Mouse (Mus musculus) stomach, embryonic 14.5 days (tissue): ENCODE data around the gene Gm17026. TPM values are rescaled to one million over a fixed set of nuclear protein-coding genes. Genes with fewer than 3 reads are reported as not detected.
"Not testable (repeated sequence)": the region's sequence is repeated elsewhere in the genome, so short reads cannot be mapped to it uniquely, and the experiment has no call there.

Experiments
- ATAC-seq: fragments of 200-750 bp; cut with Nextera tagmentation; 2 replicates; pipeline ENCODE4 v1.8.0; 2017; ENCODE audit warnings: low read depth, moderate TSS enrichment; ENCODE audit not compliant: insufficient number of reproducible peaks, insufficient read depth, low FRiP score
- H3K27ac ChIP-seq: fragments of 300-500 bp; sonication (generic); 2 replicates; pipeline ENCODE4 v1.5.1; 2014; ENCODE audit warnings: mild to moderate bottlenecking, low read length, moderate library complexity, mixed read lengths
- H3K27me3 ChIP-seq: fragments of 300-500 bp; sonication (generic); 2 replicates; pipeline ENCODE4 v1.6.1; 2014; ENCODE audit warnings: low read length, control low read depth, mixed read lengths; ENCODE audit not compliant: control insufficient read depth, insufficient read depth
- H3K36me3 ChIP-seq: fragments of 300-500 bp; sonication (generic); 2 replicates; pipeline ENCODE4 v1.6.1; 2014; ENCODE audit warnings: mild to moderate bottlenecking, control low read depth, low read length, moderate library complexity, mixed read lengths; ENCODE audit not compliant: control insufficient read depth, insufficient read depth
- H3K4me1 ChIP-seq: fragments of 300-500 bp; sonication (generic); 2 replicates; pipeline ENCODE4 v1.6.1; 2014; ENCODE audit warnings: low read length, control low read depth, mixed read lengths; ENCODE audit not compliant: control insufficient read depth, insufficient read depth
- H3K4me2 ChIP-seq: fragments of 300-500 bp; sonication (generic); replicated peaks from 2 replicates; pipeline ENCODE4 v1.6.1; 2014; ENCODE audit warnings: low read depth, low read length, control low read depth
- H3K4me3 ChIP-seq: fragments of 300-500 bp; sonication (generic); 2 replicates; pipeline ENCODE4 v1.5.1; 2014; ENCODE audit warnings: low read depth, low read length, control low read depth
- H3K9ac ChIP-seq: fragments of 300-500 bp; sonication (generic); replicated peaks from 2 replicates; pipeline ENCODE4 v1.6.1; 2014; ENCODE audit warnings: low read depth, mild to moderate bottlenecking, control low read depth, low read length, moderate library complexity, mixed read lengths
- H3K9me3 ChIP-seq: fragments of 300-500 bp; sonication (generic); 2 replicates; pipeline ENCODE4 v1.6.1; 2016; ENCODE audit warnings: low read depth, low read length, control low read depth; ENCODE audit not compliant: control insufficient read depth
- WGBS: fragments of 180-500 bp; shearing (Covaris S2); extraction: QIAGEN DNeasy Blood & Tissue Kit; methylation state at CpG from one replicate; pipeline ENCODE4 v1.1.7; 2014; 5-methylcytosine and 5-hydroxymethylcytosine counted together
- microRNA-seq: library from miRNA; unstranded; fragments of <30 nt; microRNA quantifications from one replicate; pipeline ENCODE4, GENCODE M21; 2016
- polyA plus RNA-seq: library from polyadenylated mRNA; unstranded; fragments of >200 nt; fragmentation: Nextera tagmentation; extraction: Ambion mirVana; gene quantifications from 2 replicates; pipeline ENCODE4 v1.2.1, GENCODE M21; 2014

The Gm17026 gene
- polyA plus RNA-seq = not detected in 2 replicates

DNA sequence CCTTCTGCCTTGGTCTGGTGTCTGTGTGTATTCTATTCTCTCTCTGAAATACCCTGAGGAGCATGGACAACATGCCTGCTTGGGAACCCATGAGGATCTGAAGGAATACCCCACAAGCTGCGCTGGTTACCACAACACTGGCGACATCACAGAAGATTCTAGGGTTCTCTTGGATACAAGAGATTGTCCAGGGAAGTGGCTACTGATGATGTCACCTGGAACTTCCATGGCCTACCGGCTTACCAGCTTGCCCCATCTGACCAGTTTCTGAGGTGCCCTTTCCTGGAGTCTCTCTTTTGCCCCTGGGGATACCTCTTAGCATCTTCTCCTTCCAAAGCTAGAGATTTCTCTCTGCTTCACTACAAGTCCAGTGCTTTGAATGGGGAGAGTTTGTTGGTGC, at the start of gene Gm17026:
Gene Gm17026 (minus strand): TSS at position 101 of the 400 bp plus-strand sequence.
- not testable (repeated sequence) for H3K4me2 ChIP-seq, H3K36me3 ChIP-seq, H3K4me1 ChIP-seq, H3K9ac ChIP-seq, ATAC-seq, H3K27ac ChIP-seq, H3K27me3 ChIP-seq, H3K9me3 ChIP-seq, H3K4me3 ChIP-seq
- no CpG with 5 or more reads among the region's 3 CpGs for WGBS

DNA sequence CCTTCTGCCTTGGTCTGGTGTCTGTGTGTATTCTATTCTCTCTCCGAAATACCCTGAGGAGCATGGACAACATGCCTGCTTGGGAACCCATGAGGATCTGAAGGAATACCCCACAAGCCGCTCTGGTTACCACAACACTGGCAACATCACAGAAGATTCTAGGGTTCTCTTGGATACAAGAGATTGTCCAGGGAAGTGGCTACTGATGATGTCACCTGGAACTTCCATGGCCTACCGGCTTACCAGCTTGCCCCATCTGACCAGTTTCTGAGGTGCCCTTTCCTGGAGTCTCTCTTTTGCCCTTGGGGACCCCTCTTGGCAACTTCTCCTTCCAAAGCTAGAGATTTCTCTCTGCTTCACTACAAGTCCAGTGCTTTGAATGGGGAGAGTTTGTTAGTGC, 37.4 kb upstream of the Gm17026 start, which contains the start of gene Gm9611:
Gene Gm9611 (minus strand): TSS at position 101 of the 400 bp plus-strand sequence.
- H3K4me1 ChIP-seq, H3K36me3 ChIP-seq, H3K27ac ChIP-seq, ATAC-seq, H3K4me2 ChIP-seq, H3K27me3 ChIP-seq, H3K4me3 ChIP-seq, H3K9me3 ChIP-seq, H3K9ac ChIP-seq: not testable (repeated sequence)
- WGBS = no CpG with 5 or more reads among the region's 3 CpGs

DNA sequence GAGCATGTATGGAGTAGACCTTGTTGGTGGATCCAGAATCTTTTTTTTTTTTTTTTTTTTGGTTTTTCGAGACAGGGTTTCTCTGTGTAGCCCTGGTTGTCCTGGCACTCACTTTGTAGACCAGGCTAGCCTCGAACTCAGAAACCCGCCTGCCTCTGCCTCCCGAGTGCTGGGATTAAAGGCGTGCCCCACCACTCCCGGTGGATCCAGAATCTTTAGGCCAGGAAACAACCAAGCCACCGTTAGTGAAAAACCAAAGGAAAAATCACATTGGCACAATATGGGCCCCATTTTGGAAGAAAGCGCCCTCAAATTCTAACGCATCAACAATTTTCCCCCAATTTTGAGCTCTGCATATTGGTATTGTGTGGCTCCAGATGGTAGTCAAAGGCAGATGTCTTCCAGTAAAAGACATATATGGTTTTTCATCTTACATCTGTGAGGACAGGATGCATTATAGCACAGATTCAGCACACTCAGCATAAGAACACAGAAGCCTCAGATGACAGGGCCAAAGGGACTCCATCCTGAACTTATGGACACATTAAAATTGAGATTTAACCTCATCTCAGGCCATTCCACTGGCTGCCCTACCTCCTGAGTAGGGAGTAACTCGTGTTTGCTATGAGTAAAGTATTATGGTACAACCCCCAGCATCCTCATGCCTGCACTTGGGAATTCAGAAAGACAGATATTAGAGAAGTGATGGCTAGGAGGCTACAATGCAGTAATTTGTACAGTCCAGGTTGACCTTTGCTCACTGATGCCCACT, 42.9 kb downstream of the Gm17026 start:
- H3K4me3 ChIP-seq, H3K27me3 ChIP-seq, H3K4me1 ChIP-seq, H3K27ac ChIP-seq, H3K4me2 ChIP-seq, H3K9me3 ChIP-seq, H3K36me3 ChIP-seq, ATAC-seq, H3K9ac ChIP-seq: not testable (repeated sequence)
- WGBS = 76% methylated on average over 8 of the region's 10 CpGs

Small RNA genes lying within 50 kb of the gene (microRNA-seq; reads per million reads assigned to microRNA genes)
- gene Gm25208 (not detected), gene Gm25892 (not detected)

Other genes starting within 250 kb of the Gm17026 start
- gene Gm7951, start 142.7 kb downstream of the Gm17026 start, polyA plus RNA-seq = not detected in 2 replicates
- not detected in 2 replicates for gene Gm17027, start 97.4 kb downstream of the Gm17026 start, polyA plus RNA-seq
- not detected in 2 replicates for gene Gm3573, start 69.3 kb downstream of the Gm17026 start, polyA plus RNA-seq
- not detected in 2 replicates for gene Gm9611, start 37.3 kb upstream of the Gm17026 start, polyA plus RNA-seq
- gene Gm7995, start 50.2 kb upstream of the Gm17026 start, polyA plus RNA-seq = not detected in 2 replicates
- not detected in 2 replicates for gene Gm8005, start 179.6 kb upstream of the Gm17026 start, polyA plus RNA-seq
- not detected in 2 replicates for gene Gm8011, start 203.8 kb upstream of the Gm17026 start, polyA plus RNA-seq
- gene Gm8020, start 242.3 kb upstream of the Gm17026 start, polyA plus RNA-seq = not detected in 2 replicates